Mouse (Mus musculus): ENCODE measurements at regions not wholly inside any gene's neighbourhood (a gene's known extent, or its start where the extent isn't known, plus 50 kb on each side); places are given as distances from the start of the nearest gene placed in this dataset.
"Not testable (repeated sequence)": the region's sequence is repeated elsewhere in the genome, so short reads cannot be mapped to it uniquely, and the experiment has no call there.

- not testable (repeated sequence) for H3K79me3 ChIP-seq (ENCODE audit: low read depth); H3ac ChIP-seq (ENCODE audit: control insufficient read depth, insufficient read length, low read depth); H3K4me3 ChIP-seq (ENCODE audit: insufficient read depth, poor library complexity, severe bottlenecking)
Observed at GRCm38 (mm10) chr3:31708367-31708766, 193.9 kb upstream of the Kcnmb2 start.

GRCm38 (mm10) chr3:31741289-31741688, 161.0 kb upstream of the Kcnmb2 start:
- Histone ChIP-seq H3K79me2 (ENCODE audit: control insufficient read depth, insufficient read depth) (no peaks in the 10 kb centered on the region), H3ac (ENCODE audit: control insufficient read depth, insufficient read length, low read depth) (no peak overlapping the region), H3K27me3 (ENCODE audit: control insufficient read depth, insufficient read depth, insufficient read length) (no peaks in the 10 kb centered on the region), H3K36me3 (ENCODE audit: control insufficient read depth, insufficient read depth) (no peaks in the 10 kb centered on the region), H3K79me3 (ENCODE audit: low read depth) (no peaks in the 10 kb centered on the region), H3K4me3 (ENCODE audit: insufficient read depth, poor library complexity, severe bottlenecking) (no peak overlapping the region)
- TF ChIP-seq FOSL1 (IDR thresholded peaks at IDR 0.05; ENCODE audit: insufficient read depth, low read length, poor library complexity, severe bottlenecking) (no peak), CTCF (IDR thresholded peaks at IDR 0.05; ENCODE audit: control insufficient read depth, insufficient read depth, insufficient read length) (no peak), MYOD1 (IDR thresholded peaks at IDR 0.05; ENCODE audit: control insufficient read depth, insufficient read length, low read depth) (no peak), USF1 (IDR thresholded peaks at IDR 0.05; ENCODE audit: low read depth) (no peak), CEBPB (IDR thresholded peaks at IDR 0.05; ENCODE audit: low read depth) (no peak), MYOG (IDR thresholded peaks at IDR 0.05; ENCODE audit: control insufficient read depth, extremely low read depth, insufficient read length) (no peak), MAX (IDR thresholded peaks at IDR 0.05) (no peak)

More at GRCm38 (mm10) chr3:31708367-31708766, 193.9 kb upstream of the Kcnmb2 start:
- H3K27me3 ChIP-seq (ENCODE audit: control insufficient read depth, insufficient read depth, insufficient read length); H3K79me2 ChIP-seq (ENCODE audit: control insufficient read depth, insufficient read depth); H3K36me3 ChIP-seq (ENCODE audit: control insufficient read depth, insufficient read depth): not testable (repeated sequence)

- TF ChIP-seq USF1 (IDR thresholded peaks at IDR 0.05; ENCODE audit: low read depth) (no peak), MYOD1 (IDR thresholded peaks at IDR 0.05; ENCODE audit: control insufficient read depth, insufficient read length, low read depth) (no peak), MAX (IDR thresholded peaks at IDR 0.05) (no peak), CTCF (IDR thresholded peaks at IDR 0.05; ENCODE audit: control insufficient read depth, insufficient read depth, insufficient read length) (no peak), FOSL1 (IDR thresholded peaks at IDR 0.05; ENCODE audit: insufficient read depth, low read length, poor library complexity, severe bottlenecking) (no peak), CEBPB (IDR thresholded peaks at IDR 0.05; ENCODE audit: low read depth) (no peak), MYOG (IDR thresholded peaks at IDR 0.05; ENCODE audit: control insufficient read depth, extremely low read depth, insufficient read length) (no peak)
- no peak overlapping the region for H3ac ChIP-seq (ENCODE audit: control insufficient read depth, insufficient read length, low read depth)
- no peaks in the 10 kb centered on the region for H3K27me3 ChIP-seq (ENCODE audit: control insufficient read depth, insufficient read depth, insufficient read length)
- no peaks in the 10 kb centered on the region for H3K79me3 ChIP-seq (ENCODE audit: low read depth)
- no peak overlapping the region for H3K4me3 ChIP-seq (ENCODE audit: insufficient read depth, poor library complexity, severe bottlenecking)
- no peaks in the 10 kb centered on the region for H3K36me3 ChIP-seq (ENCODE audit: control insufficient read depth, insufficient read depth)
- H3K79me2 ChIP-seq (ENCODE audit: control insufficient read depth, insufficient read depth): no peaks in the 10 kb centered on the region
Observed at GRCm38 (mm10) chr3:31755881-31756280, 146.4 kb upstream of the Kcnmb2 start.

GRCm38 (mm10) chr3:31769193-31769592, 133.1 kb upstream of the Kcnmb2 start:
- H3K4me3 ChIP-seq (ENCODE audit: insufficient read depth, poor library complexity, severe bottlenecking): no peak overlapping the region
- H3K79me2 ChIP-seq (ENCODE audit: control insufficient read depth, insufficient read depth): no peaks in the 10 kb centered on the region
- no peaks in the 10 kb centered on the region for H3K27me3 ChIP-seq (ENCODE audit: control insufficient read depth, insufficient read depth, insufficient read length)
- H3K36me3 ChIP-seq (ENCODE audit: control insufficient read depth, insufficient read depth): no peaks in the 10 kb centered on the region
- no peaks in the 10 kb centered on the region for H3K79me3 ChIP-seq (ENCODE audit: low read depth)
- TF ChIP-seq CEBPB (IDR thresholded peaks at IDR 0.05; ENCODE audit: low read depth) (no peak), USF1 (IDR thresholded peaks at IDR 0.05; ENCODE audit: low read depth) (no peak), FOSL1 (IDR thresholded peaks at IDR 0.05; ENCODE audit: insufficient read depth, low read length, poor library complexity, severe bottlenecking) (no peak), CTCF (IDR thresholded peaks at IDR 0.05; ENCODE audit: control insufficient read depth, insufficient read depth, insufficient read length) (no peak)
- no peak overlapping the region for H3ac ChIP-seq (ENCODE audit: control insufficient read depth, insufficient read length, low read depth)

GRCm38 (mm10) chr3:31790342-31790970, 111.9 kb upstream of the Kcnmb2 start:
- TF ChIP-seq MYOD1 (IDR thresholded peaks at IDR 0.05; ENCODE audit: control insufficient read depth, insufficient read length, low read depth): no peak
- TF ChIP-seq MAX (IDR thresholded peaks at IDR 0.05): no peak
- peak; percentile 1 for TF ChIP-seq CTCF (IDR thresholded peaks at IDR 0.05; ENCODE audit: control insufficient read depth, insufficient read depth, insufficient read length)
- no peak for TF ChIP-seq CEBPB (IDR thresholded peaks at IDR 0.05; ENCODE audit: low read depth)
- no peak for TF ChIP-seq USF1 (IDR thresholded peaks at IDR 0.05; ENCODE audit: low read depth)
- TF ChIP-seq FOSL1 (IDR thresholded peaks at IDR 0.05; ENCODE audit: insufficient read depth, low read length, poor library complexity, severe bottlenecking): no peak
- H3K36me3 ChIP-seq (ENCODE audit: control insufficient read depth, insufficient read depth): no peaks in the 10 kb centered on the region
- no peak overlapping the region for H3ac ChIP-seq (ENCODE audit: control insufficient read depth, insufficient read length, low read depth)
- H3K79me2 ChIP-seq (ENCODE audit: control insufficient read depth, insufficient read depth): no peaks in the 10 kb centered on the region
- no peaks in the 10 kb centered on the region for H3K79me3 ChIP-seq (ENCODE audit: low read depth)
- H3K4me3 ChIP-seq (ENCODE audit: insufficient read depth, poor library complexity, severe bottlenecking): no peak overlapping the region
- no peaks in the 10 kb centered on the region for H3K27me3 ChIP-seq (ENCODE audit: control insufficient read depth, insufficient read depth, insufficient read length)

- H3K79me3 ChIP-seq (ENCODE audit: low read depth): no peaks in the 10 kb centered on the region
- no peaks in the 10 kb centered on the region for H3K27me3 ChIP-seq (ENCODE audit: control insufficient read depth, insufficient read depth, insufficient read length)
- H3K4me3 ChIP-seq (ENCODE audit: insufficient read depth, poor library complexity, severe bottlenecking): no peak overlapping the region
- no peaks in the 10 kb centered on the region for H3K79me2 ChIP-seq (ENCODE audit: control insufficient read depth, insufficient read depth)
- H3K36me3 ChIP-seq (ENCODE audit: control insufficient read depth, insufficient read depth): no peaks in the 10 kb centered on the region
- no peak overlapping the region for H3ac ChIP-seq (ENCODE audit: control insufficient read depth, insufficient read length, low read depth)
- no peak for TF ChIP-seq CEBPB (IDR thresholded peaks at IDR 0.05; ENCODE audit: low read depth)
- no peak for TF ChIP-seq MAX (IDR thresholded peaks at IDR 0.05)
- no peak for TF ChIP-seq MYOG (IDR thresholded peaks at IDR 0.05; ENCODE audit: control insufficient read depth, extremely low read depth, insufficient read length)
Observed at GRCm38 (mm10) chr3:31793466-31794040, 108.8 kb upstream of the Kcnmb2 start.

All from C2C12 (cell line).